Mouse (Mus musculus): ENCODE data around the gene Tnf.

DNA sequence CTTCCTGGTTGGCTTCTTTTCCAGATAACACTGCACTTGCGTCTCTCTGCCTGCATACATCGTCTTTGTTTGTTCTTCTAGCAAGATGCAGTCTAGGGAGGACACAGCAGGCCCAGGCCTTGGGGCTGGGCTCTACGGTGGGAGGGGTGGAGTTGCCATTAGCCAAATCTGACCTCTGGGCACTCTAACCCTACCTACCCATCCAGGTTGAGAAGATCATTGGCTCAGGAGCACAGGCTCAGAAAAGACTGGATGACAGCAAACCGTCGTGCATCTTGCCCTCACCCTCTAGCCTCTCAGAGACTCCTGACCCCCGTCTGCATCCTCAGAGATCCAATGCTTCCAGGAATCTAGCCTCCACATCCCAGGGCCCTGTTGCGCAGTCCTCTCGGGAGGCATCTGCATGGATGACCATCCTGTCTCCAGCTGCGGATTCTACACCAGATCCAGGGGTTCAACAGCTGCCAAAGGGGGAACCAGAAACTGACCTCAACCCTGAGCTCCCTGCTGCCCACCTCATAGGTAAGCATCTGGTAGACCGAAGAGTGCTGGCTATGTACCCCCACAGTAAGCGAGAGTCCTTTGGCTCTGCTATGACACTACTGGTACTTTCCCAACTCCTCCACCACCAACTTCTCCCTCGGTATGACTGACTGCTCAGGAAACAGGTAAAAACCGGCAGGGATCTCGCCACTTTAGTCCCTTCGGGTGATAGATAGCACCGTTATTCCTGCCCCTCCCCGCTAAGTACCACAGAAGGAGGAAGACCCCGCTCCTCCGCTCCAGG lies 6.8 kb downstream of the Tnf start:
- TF ChIP-seq CTCF (IDR thresholded peaks at IDR 0.05; ENCODE audit: control insufficient read depth, insufficient read depth, low read length) (no peak), POLR2A (IDR thresholded peaks at IDR 0.05; ENCODE audit: borderline replicate concordance, control insufficient read depth, low read depth, low read length) (0 out of 2 replicates have a peak, but pooled peaks have one; percentile 1)
